Mouse (Mus musculus): ENCODE measurements around the gene Gnpat. TPM values are rescaled to one million over a fixed set of nuclear protein-coding genes. Genes with fewer than 3 reads are reported as not detected.

Gene Gnpat
- polyA plus RNA-seq, 1 experiment from 2014 or later = 74.7 TPM

DNA sequence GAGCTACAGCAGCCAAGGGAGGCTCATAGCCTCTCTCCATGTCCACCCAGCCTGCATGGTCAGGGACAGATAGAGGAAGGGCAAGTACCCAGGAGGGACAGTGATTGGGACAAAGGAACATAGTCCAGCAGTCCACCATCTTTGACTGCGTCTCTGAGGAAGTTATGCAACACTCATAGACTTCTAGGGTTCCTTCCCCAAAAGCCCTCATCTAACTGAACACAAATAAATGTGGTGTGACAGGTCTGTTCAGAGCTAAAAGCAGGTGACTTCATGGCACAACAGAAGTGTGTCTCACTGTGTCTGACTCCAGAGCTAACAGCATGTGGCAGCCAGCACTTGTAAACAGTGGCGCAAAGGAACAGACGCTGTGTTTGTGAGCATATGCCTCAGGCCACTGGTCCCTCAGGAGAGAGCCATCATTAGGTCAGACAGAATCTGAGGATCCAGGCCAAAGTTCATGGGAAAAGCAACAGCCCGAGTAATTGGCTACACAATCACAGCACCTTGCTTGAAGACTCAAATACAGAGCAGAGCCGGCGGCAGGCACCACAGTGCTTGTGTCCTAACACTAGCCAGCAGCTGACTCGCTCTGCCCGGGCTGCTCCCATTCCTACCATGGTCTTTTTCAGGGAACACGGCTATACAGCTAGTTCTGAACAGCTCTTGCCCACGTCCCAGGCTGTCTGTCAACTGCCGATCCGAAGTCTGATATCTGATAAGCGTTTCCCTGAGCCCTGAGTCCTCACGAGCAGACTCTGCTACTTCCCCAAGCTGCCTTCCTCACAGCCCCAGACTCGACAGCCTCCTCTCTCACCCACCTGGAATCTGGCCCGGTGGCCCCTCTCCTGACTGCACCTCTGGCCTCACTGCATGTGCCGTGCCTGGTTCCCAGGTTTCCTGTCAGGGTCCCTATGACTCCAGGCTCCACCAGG, 49.4 kb downstream of the Gnpat start:
- Histone ChIP-seq H3K27me3 (no peaks in the 10 kb centered on the region), H3K36me3 (peaks cover 62% of the 10 kb centered on the region), H3K9ac (no peak overlapping the region), H3K27ac (replicated peaks) (no peak overlapping the region), H3K4me1 (replicated peaks) (no peaks in the 10 kb centered on the region), H3K4me2 (no peak overlapping the region), H3K4me3 (no peak overlapping the region), H3K9me3 (no peaks in the 10 kb centered on the region)
- ATAC-seq (ENCODE audit: low FRiP score, low read depth) = no peak
- WGBS = 77% methylated on average over 17 of the region's 17 CpGs

DNA sequence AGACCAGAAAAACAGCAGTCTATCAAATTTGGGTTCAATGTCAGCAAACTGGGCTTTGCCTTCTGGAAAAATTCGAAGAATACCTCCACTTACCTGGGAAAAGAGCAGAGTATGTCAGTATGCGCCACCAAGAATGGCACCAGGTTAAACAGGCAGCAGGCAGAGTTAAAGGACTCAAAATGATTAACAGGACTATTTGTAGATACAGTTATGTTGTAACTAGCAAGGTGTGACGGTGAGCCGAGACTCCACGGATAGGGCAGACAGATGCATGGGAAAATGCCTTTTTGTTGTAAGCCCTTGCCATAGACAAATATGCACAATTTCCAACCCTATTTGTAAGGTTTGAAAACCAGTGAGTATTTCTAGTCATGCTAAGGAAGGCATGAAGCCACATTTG, 51.2 kb downstream of the Gnpat start:
- 97% methylated on average over 5 of the region's 5 CpGs for WGBS
- H3K4me1 ChIP-seq (replicated peaks) = 0 out of 2 replicates have a peak, but pooled peaks cover 5% of the 10 kb centered on the region
- no peak overlapping the region for H3K4me3 ChIP-seq
- no peaks in the 10 kb centered on the region for H3K27me3 ChIP-seq
- no peaks in the 10 kb centered on the region for H3K9me3 ChIP-seq
- H3K9ac ChIP-seq = no peak overlapping the region
- peaks cover 48% of the 10 kb centered on the region for H3K36me3 ChIP-seq
- no peak for ATAC-seq (ENCODE audit: low FRiP score, low read depth)
- H3K4me2 ChIP-seq = no peak overlapping the region
- no peak overlapping the region for H3K27ac ChIP-seq (replicated peaks)

DNA sequence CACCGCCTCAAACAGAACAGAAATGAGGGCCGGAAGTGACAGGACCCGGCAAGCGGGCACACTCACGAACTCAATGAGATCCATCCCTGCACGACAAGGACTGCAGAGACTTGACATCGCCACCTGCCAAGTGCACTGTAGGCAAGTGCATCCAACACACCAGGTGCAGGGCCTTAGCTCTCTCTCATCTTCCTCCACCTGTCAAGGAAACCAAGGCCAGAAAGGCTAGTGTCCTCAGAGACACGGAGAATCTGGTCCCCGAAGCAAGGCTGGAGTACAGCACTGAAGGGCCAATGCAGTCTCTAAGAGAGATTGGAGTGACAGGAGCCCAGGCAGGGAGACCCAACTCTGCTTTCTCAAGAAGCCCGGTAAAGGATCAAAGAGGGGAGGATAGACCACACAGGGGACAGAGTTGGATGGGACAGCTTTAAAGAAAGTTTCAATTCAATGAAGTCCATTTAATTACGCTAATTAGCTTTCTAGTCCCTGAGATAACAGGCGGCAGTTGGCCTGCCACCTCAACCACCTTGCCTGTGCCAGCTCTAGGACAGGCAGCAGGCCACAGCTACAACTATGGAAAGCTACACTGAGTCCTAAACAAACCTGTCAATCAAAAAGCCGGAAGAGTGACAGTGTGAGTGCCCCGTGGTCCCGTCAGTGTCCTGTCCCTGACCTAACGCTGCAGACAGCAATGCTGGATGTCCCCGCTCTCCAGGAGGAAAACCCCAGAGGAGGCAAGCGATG, 55.1 kb downstream of the Gnpat start:
- no peak for ATAC-seq (ENCODE audit: low FRiP score, low read depth)
- Histone ChIP-seq H3K4me1 (replicated peaks) (peaks cover 15% of the 10 kb centered on the region), H3K4me2 (no peak overlapping the region), H3K36me3 (peaks cover 22% of the 10 kb centered on the region), H3K27me3 (no peaks in the 10 kb centered on the region), H3K4me3 (no peak overlapping the region), H3K9me3 (no peaks in the 10 kb centered on the region), H3K27ac (replicated peaks) (no peak overlapping the region), H3K9ac (no peak overlapping the region)
- WGBS = 77% methylated on average over 18 of the region's 18 CpGs

DNA sequence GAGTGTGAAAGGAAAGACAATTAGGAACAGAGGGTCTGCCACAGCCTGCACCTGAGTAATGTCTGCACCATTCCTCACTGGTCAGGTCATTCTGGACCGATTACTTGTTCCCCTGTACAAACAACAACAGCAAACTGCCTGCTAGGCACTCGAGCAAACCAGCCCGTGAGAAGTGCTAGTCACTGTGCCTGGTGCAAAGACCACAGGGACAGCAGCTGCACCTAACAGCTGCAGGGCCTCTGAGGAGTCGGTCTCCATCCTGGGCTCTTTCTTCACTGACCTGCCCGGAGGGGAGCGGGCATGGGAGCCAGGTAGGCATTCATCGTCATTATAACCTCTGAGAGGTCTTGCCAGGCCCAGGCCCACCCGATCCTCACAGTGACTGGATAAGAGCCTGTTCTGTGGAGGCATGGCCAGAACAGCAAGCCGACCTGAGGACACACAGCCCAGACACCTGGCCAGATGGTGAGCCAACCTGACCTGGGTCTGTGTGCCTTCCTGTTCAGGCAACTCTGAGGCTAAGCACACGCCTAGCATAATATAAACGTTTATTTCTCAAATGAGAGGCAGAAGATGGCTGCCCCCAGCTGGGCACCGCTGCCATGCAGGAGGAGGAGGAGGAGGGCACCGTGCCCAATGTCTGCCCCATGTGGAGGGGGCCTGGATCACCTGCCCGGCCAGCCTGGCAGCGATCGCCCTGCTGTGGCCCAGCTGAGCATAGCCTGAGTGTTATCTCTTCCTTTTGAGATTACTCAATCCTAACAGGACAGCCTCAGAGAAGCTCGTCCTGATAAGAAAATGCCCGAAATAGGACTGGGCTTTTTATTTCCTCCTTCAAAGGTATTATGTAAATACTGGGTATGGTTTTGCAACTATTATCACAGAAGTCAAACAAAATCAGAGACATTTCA, 58.8 kb downstream of the Gnpat start:
- no peak overlapping the region for H3K4me3 ChIP-seq
- ATAC-seq (ENCODE audit: low FRiP score, low read depth) = no peak
- peaks cover 20% of the 10 kb centered on the region for H3K4me1 ChIP-seq (replicated peaks)
- WGBS = 80% methylated on average over 18 of the region's 18 CpGs
- no peaks in the 10 kb centered on the region for H3K9me3 ChIP-seq
- H3K4me2 ChIP-seq = no peak overlapping the region
- H3K9ac ChIP-seq = no peak overlapping the region
- H3K36me3 ChIP-seq = no peaks in the 10 kb centered on the region
- H3K27me3 ChIP-seq = no peaks in the 10 kb centered on the region
- no peak overlapping the region for H3K27ac ChIP-seq (replicated peaks)

DNA sequence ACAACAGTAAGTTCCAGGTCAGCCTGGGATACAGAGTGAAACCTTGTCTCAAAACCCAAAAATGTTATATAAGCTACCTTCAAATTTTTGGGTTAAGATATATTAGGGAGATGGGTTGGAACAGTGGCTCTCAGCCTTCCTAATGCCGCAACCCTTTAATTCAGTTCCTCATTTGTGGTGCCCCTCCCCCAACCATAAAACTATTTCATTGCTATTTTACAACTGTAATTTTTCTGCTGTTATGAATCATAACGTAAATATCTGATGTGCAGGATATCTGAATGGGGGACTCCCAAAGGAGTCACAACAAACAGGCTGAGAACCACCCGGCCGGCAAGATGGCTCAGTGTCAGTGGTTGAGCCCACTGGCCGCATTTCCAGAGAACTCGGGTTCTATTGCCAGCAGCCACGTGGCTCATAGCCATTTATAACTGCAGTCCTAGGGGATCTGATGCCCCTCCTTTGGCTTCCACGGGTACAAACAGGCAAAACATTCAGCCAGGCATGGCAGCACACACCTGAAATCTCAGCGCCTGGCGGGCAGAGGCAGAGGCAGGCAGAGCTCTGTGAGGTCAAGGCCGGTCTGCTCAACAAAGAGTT, 59.8 kb downstream of the Gnpat start:
- Histone ChIP-seq H3K4me3 (no peak overlapping the region), H3K4me2 (no peak overlapping the region), H3K9me3 (no peaks in the 10 kb centered on the region), H3K27ac (replicated peaks) (no peak overlapping the region), H3K9ac (no peak overlapping the region), H3K27me3 (no peaks in the 10 kb centered on the region), H3K36me3 (no peaks in the 10 kb centered on the region), H3K4me1 (replicated peaks) (peaks cover 20% of the 10 kb centered on the region)
- no peak for ATAC-seq (ENCODE audit: low FRiP score, low read depth)
- WGBS = 68% methylated on average over 11 of the region's 11 CpGs

DNA sequence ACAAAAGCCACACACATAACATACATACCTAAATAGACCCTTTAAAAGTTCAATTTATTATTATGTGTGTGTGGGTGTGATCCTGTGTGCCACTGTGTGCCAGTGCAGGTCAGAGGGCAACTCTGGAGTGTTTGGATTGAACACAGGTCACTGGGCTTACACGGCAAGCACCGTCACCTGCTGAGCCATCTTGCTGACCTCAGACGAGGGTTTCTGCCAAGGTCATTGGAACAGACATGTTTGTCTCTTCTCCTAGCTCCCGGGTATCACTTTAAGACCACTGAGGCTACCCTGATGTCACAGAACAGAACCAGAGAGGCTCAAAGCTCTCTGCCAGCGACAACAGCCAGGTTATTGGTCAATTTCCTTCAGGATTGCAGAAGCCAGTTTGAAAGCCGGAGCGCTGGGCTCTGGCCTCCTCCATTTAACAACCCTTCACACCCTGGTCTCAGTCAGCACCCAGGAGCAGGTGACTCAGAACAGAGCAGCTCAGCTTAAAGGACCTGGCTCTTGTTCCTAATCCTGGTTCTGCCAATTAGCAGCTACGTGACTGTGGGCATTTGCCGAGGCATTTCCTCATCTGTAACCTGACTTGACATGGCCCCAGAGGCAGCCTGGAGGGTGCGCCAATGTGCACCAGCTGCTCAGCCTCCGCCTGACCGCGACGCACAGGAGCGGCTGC, 61.3 kb downstream of the Gnpat start:
- Histone ChIP-seq H3K27me3 (no peaks in the 10 kb centered on the region), H3K4me1 (replicated peaks) (peaks cover 15% of the 10 kb centered on the region), H3K4me3 (no peak overlapping the region), H3K27ac (replicated peaks) (no peak overlapping the region), H3K4me2 (no peak overlapping the region), H3K9ac (no peak overlapping the region), H3K36me3 (no peaks in the 10 kb centered on the region), H3K9me3 (no peaks in the 10 kb centered on the region)
- ATAC-seq (ENCODE audit: low FRiP score, low read depth) = no peak
- 82% methylated on average over 15 of the region's 15 CpGs for WGBS

DNA sequence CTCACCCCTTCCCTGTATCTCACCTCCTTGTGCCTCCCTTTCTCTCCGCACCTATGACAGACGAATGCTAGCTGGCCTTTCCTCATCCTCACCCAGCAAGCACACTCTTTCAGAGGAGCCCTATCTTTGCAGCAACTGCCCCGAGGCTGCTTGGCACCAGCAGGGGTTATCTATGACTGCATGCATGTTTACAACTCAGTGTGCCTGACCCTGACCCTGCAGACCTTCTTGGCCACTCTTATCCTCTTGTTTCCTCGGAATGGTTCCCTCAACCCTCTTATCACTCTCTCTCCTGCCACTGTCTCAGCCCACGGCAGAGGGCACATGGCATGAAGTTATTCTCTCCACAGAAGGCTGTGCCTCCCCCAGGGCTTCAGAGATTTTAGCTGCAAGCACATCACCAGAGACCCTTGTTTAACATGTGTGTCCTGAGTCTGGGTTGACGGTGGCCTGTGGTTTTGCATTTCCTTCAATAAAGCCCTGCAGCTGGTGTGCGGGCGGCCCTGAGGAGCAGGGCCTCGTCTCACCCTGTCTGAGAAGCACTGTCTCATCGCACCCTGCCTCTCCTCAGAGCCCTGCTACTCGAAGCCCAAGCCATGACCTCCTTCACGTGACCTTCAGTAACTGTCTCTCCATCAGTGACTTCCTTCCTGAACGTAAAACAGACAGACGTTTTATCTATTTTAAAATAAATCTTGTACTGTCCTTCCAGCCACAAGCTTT, 62.9 kb downstream of the Gnpat start:
- ATAC-seq (ENCODE audit: low FRiP score, low read depth) = no peak
- no peaks in the 10 kb centered on the region for H3K27me3 ChIP-seq
- H3K27ac ChIP-seq (replicated peaks) = peak overlapping the region; percentile 8; the same call in 1 of the 2 replicates
- no peak overlapping the region for H3K4me3 ChIP-seq
- no peak overlapping the region for H3K4me2 ChIP-seq
- H3K36me3 ChIP-seq = no peaks in the 10 kb centered on the region
- no peak overlapping the region for H3K9ac ChIP-seq
- peaks cover 15% of the 10 kb centered on the region for H3K4me1 ChIP-seq (replicated peaks)
- H3K9me3 ChIP-seq = no peaks in the 10 kb centered on the region
- WGBS = 85% methylated on average over 14 of the region's 14 CpGs

DNA sequence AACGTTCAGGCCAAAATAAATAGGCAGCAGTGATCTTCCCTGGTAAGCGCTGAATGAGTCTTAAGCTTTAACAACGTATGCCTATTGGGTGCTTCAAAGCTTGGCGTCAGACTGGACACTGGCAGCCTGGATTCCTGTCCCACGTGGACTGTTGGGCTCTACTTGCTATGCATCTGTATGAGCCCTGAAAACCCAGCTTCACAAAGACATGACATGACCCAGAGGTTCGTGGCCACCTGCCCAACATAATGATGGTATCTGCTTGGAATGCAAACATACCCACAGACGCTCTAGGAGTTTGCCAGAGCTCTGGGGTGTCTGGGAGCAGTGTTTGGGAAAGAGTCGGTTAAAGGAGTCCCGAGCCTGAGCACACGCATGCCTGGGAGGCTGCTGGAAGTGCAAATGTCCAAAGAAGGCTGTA, 63.5 kb downstream of the Gnpat start:
- no peak overlapping the region for H3K9ac ChIP-seq
- H3K27me3 ChIP-seq = no peaks in the 10 kb centered on the region
- no peaks in the 10 kb centered on the region for H3K9me3 ChIP-seq
- peaks cover 15% of the 10 kb centered on the region for H3K4me1 ChIP-seq (replicated peaks)
- no peak overlapping the region for H3K4me3 ChIP-seq
- peak overlapping the region; percentile 8; the same call in 1 of the 2 replicates for H3K27ac ChIP-seq (replicated peaks)
- 81% methylated on average over 10 of the region's 10 CpGs for WGBS
- no peak overlapping the region for H3K4me2 ChIP-seq
- no peaks in the 10 kb centered on the region for H3K36me3 ChIP-seq
- ATAC-seq (ENCODE audit: low FRiP score, low read depth) = no peak

DNA sequence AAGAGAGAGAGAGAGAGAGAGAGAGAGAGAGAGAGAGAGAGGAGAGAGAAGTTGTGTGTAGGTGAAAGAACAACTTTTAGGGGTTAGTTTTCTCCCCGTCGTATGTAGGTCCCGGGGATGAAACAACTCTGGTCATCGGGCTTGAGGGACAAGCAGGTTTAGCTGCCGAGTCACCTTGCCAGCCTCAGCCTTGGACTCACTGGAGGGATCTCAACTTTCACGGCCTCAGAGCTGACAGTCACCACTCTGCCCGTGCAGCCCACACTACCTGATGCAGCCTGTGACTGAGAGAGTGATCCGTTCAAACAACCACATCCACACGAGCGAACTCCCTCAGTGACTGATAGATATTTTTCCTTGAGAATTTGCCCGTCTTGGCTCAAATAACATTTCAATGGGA, 66.2 kb downstream of the Gnpat start:
- Histone ChIP-seq H3K4me2 (no peak overlapping the region), H3K27me3 (no peaks in the 10 kb centered on the region), H3K36me3 (no peaks in the 10 kb centered on the region), H3K4me1 (replicated peaks) (no peaks in the 10 kb centered on the region; the same call in 1 of the 2 replicates), H3K9me3 (no peaks in the 10 kb centered on the region), H3K27ac (replicated peaks) (no peak overlapping the region), H3K4me3 (no peak overlapping the region), H3K9ac (no peak overlapping the region)
- 92% methylated on average over 11 of the region's 11 CpGs for WGBS
- no peak for ATAC-seq (ENCODE audit: low FRiP score, low read depth)

DNA sequence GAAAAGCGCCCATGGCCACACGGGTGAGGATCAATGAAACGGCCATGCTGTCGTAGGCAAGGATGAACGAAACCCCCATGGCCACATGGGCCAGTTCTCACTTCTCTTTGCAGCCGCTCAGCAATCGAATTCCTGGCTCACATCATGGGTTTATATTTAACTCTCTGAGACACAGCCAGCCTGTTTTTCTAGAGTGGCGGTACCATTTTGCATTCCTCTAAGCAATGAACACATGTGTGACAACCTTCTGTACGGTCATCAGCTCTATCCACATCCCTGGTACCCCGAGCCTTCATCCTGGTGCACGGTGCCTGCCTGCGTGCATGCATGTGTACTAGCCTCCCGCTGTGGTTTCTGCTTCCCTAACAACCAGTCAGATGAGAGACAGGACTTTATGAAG, 67.3 kb downstream of the Gnpat start:
- no peaks in the 10 kb centered on the region for H3K27me3 ChIP-seq
- H3K36me3 ChIP-seq = no peaks in the 10 kb centered on the region
- no peaks in the 10 kb centered on the region; the same call in 1 of the 2 replicates for H3K4me1 ChIP-seq (replicated peaks)
- ATAC-seq (ENCODE audit: low FRiP score, low read depth) = no peak
- H3K27ac ChIP-seq (replicated peaks) = no peak overlapping the region
- no peaks in the 10 kb centered on the region for H3K9me3 ChIP-seq
- H3K4me2 ChIP-seq = no peak overlapping the region
- H3K4me3 ChIP-seq = no peak overlapping the region
- 91% methylated on average over 13 of the region's 13 CpGs for WGBS
- no peak overlapping the region for H3K9ac ChIP-seq

Data from hindbrain, embryonic 15.5 days (tissue).